Mouse (Mus musculus): ENCODE results near the gene Sema5b.

The Sema5b gene

GRCm38 (mm10) chr16:35591756-35592155 lies 50.8 kb downstream of the Sema5b start:
- in situ Hi-C loops (cut with MboI; ENCODE audit: unreplicated experiment in 2 of 2), result no loop called here

DNA sequence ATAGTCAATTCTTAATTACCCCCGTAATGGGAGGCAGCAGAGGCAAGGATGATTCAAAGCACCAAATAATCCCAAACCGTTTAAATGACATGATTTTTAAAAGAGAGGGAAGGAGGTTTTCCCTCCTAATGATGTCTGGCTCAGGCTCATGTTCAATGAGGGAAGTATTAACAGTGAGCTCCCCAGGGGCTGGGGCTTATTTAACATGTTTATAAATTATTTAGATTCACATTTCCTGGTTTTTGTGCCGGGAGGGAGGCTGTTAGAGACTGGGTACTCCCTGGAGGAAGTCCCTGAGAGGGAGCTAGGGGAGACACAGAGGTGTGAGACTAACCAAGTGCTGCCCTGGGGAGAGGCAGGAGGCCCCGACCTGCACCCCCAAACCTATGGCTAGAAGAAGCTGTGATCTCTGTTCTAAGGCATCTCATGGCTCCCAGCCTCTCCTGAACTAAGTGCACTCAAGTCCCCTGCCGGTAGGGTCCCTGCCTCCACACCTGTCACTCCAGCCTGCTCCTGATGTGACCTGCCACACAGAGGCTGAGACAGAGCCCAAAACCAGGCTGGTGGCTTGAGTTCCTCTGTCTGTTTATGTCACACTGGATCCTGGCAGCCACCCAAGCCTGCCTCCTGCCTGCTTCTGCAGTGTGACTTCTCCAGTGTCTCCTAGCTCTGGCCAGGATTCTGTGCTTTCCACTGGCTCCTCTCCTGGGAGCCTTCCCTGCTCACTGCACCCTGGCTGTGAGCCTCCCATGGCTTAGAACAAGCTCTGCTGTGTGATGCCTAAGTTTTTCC lies 51.5 kb downstream of the Sema5b start:
- in situ Hi-C loops (cut with MboI; ENCODE audit: unreplicated experiment in 2 of 2), result no loop called here

DNA sequence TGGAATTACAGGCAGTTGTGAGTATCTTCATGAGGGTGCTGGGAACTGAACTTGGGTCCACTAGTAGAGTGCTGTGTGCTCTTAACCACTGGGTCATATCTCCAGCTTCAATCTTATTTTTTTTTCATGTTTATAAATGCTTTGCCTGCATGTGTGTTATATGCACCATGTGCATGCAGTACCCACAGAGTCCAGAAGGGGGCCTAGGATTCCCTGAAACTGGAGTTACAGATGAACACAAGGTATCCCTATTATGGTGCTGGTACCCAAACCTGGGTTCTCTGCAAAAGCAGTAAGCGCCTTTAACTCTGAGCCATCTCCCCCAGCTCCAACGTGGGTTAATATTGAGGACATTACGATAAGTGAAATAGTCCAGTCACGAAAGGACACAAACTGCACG lies 52.5 kb downstream of the Sema5b start:
- in situ Hi-C loops (cut with MboI; ENCODE audit: unreplicated experiment in 2 of 2), result no loop called here

GRCm38 (mm10) chr16:35596241-35596640 lies 55.3 kb downstream of the Sema5b start:
- in situ Hi-C loops (cut with MboI; ENCODE audit: unreplicated experiment in 2 of 2), result no loop called here

DNA sequence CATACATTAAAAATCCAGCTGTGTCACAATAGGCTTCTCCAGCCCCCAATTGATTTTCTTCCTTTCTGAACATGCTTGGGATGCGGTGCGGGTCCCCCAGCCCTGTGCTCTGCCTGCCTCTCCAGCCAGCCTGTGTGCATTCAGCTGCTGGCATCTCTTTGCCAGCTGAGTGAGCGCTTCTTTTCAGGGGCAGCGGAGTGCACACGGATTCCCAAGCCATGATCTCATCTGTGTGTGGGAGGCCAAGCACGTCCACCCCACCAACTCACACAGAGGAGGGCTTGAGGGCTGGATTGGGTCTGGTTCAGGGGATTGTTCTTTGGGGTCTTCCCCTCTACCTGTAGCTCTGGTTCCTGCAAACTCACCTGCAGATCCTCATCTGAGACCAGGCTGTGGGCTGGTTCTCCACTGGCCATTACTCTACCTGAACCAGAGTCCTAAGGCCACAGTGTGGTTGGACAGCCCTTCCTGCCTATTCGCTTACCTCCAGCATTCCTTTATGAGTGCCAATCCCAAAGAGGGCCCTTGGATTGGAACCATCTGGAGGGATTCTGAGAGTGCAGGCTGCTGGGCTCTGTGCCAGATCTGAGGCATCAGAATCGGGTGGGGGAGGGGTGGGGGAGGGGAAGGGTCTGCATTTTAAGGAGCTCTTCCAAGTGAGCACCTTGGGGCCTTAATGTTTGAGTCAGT lies 55.9 kb downstream of the Sema5b start:
- in situ Hi-C loops (cut with MboI; ENCODE audit: unreplicated experiment in 2 of 2), result no loop called here

DNA sequence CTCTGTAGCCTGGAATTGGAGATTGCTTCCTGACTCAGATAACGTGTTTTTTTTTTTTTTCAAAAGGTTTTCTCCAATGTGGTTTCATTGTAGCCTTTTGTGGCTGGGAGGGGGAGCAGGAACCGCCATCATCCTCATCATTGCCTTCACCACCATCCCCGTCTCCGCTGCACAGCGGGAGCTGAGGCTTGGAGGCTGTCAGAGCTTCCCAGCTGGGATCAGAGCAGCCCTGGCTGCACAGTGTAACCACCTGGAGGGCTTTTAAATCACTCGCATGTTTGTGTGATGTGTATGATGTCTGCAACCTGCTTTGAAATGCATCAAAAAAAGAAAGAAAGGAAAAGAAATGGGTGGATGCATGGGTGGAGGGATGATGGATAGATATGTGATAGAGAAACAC lies 57.0 kb downstream of the Sema5b start:
- in situ Hi-C loops (cut with MboI; ENCODE audit: unreplicated experiment in 2 of 2), result no loop called here

DNA sequence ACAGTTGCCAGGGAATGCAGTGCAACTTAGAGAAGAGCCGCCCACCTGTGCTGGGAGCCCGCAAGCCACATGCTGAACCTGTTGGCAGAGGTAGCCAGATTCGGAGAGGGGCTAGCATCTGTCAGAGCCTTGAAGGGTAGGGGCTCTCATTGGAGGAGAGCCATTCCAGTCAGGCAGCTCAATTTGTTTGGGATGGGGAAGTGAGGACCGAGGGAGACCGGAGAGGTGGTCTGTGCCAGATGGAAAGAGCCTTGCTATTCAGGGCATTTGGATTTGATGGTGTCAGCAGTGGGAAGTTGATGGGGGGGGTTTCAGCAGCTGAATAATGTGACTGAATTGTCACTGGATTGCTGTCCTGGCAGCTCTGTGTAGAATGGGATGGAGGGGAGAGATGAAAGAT lies 57.9 kb downstream of the Sema5b start:
- in situ Hi-C loops (cut with MboI; ENCODE audit: unreplicated experiment in 2 of 2), result no loop called here

DNA sequence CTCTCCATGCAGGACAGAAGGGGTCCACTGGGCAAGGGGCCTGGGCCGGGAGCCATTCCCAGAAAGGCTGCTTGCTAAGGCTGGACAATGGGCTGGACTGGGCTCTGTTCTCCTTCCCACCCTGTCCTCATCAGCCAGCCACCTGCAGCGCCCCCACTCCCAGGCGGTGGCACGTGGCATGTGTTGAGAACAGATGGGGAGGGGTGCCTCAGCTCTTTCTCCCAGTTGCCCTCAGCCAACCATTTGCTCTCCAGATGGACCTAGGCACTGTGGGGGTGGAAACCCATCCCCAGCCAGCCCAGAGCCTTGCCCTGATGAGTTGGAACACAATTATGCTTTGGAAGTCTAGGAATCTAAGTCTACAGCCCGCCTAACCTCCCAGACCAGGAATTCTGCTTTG lies 59.3 kb downstream of the Sema5b start:
- in situ Hi-C loops (cut with MboI; ENCODE audit: unreplicated experiment in 2 of 2), result no loop called here

DNA sequence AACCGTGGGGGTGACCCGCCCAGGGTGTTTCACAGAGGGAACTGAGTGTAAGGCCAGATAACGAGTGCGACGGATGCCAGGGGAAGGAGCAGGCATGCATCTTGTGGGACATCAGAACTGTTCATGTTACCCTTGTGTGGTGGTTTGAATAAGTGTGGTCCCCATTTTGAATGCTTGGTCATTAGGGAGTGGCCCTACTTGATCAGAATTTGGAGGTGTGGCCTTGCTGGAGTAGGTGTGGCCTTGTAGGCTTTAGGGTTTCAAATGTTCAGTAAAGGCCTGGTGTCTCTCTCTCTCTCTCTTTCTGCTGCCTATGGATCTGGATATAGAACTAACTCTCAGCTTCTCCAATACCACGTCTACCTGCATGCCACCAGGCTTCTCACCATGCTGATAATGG lies 60.5 kb downstream of the Sema5b start:
- in situ Hi-C loops (cut with MboI; ENCODE audit: unreplicated experiment in 2 of 2), result no loop called here

- in situ Hi-C loops (cut with MboI; ENCODE audit: unreplicated experiment in 2 of 2), result no loop called here
Measured at GRCm38 (mm10) chr16:35602529-35602928, 61.6 kb downstream of the Sema5b start.

DNA sequence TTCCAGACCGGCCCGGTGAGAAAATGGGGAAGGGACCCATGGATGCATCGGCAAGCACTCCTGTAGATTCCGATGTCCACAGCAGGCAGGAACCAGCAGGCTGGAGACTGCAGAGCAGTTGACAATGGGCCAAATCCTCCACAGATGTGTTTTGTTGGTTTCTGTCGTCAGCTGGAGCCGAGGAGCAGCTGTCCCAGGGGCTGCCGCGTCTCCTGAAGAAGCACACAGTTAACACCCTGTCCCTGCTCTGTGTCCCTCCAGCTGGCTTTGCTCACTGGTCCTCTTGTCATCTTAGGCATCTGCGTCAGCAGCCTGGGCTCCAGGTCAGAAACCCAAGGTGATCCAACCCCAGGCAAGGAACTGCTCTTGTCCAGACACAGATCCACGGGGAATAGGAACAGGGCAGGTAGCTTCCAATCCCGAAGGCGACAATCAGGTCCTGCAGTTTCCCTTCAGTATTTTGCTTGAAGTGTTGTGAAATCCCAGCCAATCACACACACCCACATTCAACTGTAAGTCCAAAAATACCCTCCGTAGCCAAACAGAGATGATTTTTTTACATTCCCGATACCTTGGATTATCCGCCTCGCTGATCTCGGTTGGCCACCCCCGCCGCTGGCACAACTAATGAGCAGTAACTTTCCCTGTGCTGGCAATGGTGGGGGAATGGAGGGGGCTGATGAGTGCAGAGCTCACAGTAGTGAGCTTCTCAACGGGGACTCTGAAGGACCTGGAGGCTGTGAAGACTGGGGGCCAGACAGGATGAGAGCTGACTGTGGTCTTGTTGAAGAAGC lies 63.0 kb downstream of the Sema5b start:
- in situ Hi-C loops (cut with MboI; ENCODE audit: unreplicated experiment in 2 of 2), result no loop called here

GRCm38 (mm10) chr16:35607250-35607649 lies 66.3 kb downstream of the Sema5b start:
- in situ Hi-C loops (cut with MboI; ENCODE audit: unreplicated experiment in 2 of 2), result no loop called here

DNA sequence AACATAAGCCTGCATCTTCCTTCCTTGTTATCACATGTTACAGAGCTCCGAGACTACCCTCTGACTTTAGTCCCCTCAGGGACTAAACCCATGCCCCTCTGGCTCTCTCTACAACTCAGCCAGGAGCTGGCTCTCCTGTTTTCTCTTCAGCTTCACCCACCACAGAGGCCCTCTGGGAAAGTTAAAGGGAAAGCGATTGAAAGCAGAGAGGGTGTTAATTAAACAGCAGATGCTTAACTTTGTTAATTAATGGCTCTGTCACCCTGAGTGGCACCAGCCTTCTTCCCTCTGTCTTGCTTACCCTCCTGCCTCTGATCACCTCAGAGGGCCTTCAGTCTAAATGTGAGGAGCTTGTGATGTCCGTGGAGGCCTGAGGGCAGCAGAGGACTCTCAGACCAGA lies 67.3 kb downstream of the Sema5b start:
- in situ Hi-C loops (cut with MboI; ENCODE audit: unreplicated experiment in 2 of 2), result no loop called here

DNA sequence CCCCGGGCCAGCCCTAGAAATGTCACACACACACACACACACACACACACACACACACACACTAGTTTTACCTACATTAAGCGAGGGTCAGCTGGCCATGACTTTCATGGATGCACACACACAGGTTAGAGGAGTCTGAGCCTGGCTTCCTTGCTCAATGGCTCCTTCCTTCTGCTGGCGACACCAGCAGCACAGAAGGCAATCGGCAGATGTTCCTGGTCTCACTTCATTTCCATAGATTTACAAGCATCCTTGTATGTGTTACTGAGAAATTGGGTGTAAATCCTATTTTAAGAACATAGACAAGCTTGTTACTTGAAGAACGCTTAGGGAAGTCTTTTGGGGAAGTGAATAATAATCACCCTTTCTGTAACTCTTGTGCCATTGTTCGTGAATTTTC lies 68.6 kb downstream of the Sema5b start:
- in situ Hi-C loops (cut with MboI; ENCODE audit: unreplicated experiment in 2 of 2), result no loop called here

DNA sequence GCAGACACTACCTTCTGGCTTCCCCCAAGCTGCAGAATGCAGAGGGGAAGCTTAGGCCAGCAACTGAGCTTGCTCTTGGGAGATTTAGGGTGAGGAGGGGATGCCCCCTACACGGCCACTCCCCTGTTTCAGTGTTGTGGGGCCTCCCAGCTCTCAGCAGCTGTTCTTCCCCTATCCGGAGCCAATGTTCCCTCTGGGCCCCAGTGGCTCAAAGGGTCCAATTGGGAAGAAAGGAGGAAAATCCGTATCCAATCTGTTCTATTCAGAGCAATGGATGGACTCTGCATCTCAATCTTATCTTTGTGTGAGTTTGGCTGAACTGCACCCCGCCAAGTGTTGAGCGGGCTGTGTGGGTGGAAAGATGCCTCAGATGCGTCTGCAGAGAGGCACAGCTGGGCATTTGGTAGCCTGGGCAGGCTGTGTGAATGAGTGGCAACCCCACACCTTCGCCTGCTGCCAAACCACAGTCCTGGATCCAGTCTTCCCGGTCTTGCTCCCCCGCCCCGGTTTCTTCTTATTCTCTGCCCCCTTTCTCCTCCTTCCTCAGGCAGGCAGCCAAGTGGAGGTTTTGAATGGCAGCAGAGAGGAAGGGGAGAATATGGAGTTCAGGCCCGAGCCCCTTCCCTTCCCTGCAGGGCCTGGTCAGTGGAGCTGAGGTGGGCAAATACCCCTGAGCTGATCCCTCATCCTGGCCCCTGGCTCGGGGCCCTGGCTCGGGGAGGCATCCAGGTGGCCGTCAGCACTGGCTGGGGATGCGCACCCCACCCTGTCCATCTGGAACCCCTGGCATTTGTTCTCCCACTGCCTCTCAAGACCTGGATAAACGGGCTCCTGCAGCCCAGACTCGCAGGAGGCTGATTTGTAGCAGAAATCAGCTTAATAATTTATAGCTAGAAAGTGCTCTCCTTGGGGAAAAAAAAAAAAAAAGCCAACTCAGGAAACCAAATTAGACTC lies 73.2 kb downstream of the Sema5b start:
- in situ Hi-C loops (cut with MboI; ENCODE audit: unreplicated experiment in 2 of 2), result no loop called here

GRCm38 (mm10) chr16:35617732-35618131 lies 76.8 kb downstream of the Sema5b start:
- in situ Hi-C loops (cut with MboI; ENCODE audit: unreplicated experiment in 2 of 2), result no loop called here

GRCm38 (mm10) chr16:35623026-35623425 lies 82.1 kb downstream of the Sema5b start:
- in situ Hi-C loops (cut with MboI; ENCODE audit: unreplicated experiment in 2 of 2), result loop anchor here (10.0 kb wide), 1 partner anchor 958 kb away; no protein-coding TSS in a partner anchor

DNA sequence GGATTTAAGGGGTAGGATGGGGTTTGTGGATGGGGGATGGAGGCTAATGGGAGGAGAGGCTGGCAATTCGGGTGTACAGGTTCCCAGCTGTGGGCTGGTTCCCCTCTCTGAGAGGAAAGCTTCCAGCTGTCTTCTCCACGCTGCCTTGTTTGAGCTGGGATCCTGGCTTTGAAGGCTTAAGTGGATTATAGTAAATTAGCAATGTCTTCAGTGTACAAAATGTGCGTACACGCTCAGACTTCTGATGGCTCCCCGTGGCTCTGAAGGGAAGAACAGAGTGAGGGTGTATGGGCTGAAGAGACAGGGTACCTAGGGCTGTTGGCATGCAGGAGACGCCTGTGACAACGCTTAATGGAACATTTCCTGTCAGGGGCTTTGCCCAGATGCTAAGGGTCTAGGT lies 83.0 kb downstream of the Sema5b start:
- in situ Hi-C loops (cut with MboI; ENCODE audit: unreplicated experiment in 2 of 2), result loop anchor here (10.0 kb wide), 1 partner anchor 959 kb away; no protein-coding TSS in a partner anchor

DNA sequence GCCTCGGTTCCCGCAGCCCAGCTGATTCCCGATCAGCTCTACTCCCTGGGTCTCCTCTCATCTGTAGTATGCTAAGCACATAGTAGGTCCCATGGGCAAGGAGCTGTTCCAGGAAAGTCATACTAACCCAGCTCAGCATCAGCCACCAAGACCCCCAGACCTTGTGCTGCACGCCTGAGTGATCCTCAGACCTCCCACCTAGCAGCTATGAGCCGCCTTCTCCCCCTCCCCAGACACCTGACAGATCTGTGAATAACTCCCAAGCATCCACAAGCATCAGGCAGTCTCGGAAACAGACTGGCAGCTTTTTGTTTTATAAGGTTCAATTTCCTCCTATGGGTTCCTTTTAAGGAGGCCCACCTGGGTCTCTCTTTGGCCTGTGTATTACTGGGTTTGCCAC lies 83.9 kb downstream of the Sema5b start:
- in situ Hi-C loops (cut with MboI; ENCODE audit: unreplicated experiment in 2 of 2), result loop anchor here (5.0 to 10.0 kb wide), 5 partner anchors 308 to 960 kb away; no protein-coding TSS in a partner anchor
